Mouse (Mus musculus) 3T3-L1 (cell line): ENCODE measurements at regions not wholly inside any gene's neighbourhood (a gene's known extent, or its start where the extent isn't known, plus 50 kb on each side); places are given as distances from the start of the nearest gene placed in this dataset.

Source experiments
- DNase-seq: peaks from one replicate; pipeline ENCODE4 v3.0.0-alpha.2; 2015; ENCODE audit warnings: low read depth, low spot score

- no peak for DNase-seq
Measured at GRCm38 (mm10) chr4:127862875-127863274, 107.9 kb downstream of the CK137956 start.

- DNase-seq: no peak
Measured at GRCm38 (mm10) chr4:127861319-127862117, 109.2 kb downstream of the CK137956 start.

GRCm38 (mm10) chr4:127860271-127860670 is 110.5 kb downstream of the CK137956 start:
- DNase-seq: no peak

- DNase-seq: no peak
Measured at GRCm38 (mm10) chr4:127859505-127859904, 111.2 kb downstream of the CK137956 start.

GRCm38 (mm10) chr4:127858566-127858965 is 112.2 kb downstream of the CK137956 start:
- DNase-seq: no peak

GRCm38 (mm10) chr4:127855836-127856235 is 114.9 kb downstream of the CK137956 start:
- DNase-seq: no peak

GRCm38 (mm10) chr4:127854776-127855409 is 115.9 kb downstream of the CK137956 start:
- no peak for DNase-seq

- DNase-seq: no peak
Measured at GRCm38 (mm10) chr4:127849306-127849705, 121.4 kb downstream of the CK137956 start.

- DNase-seq: no peak
Measured at GRCm38 (mm10) chr4:127846321-127846720, 124.4 kb downstream of the CK137956 start.

GRCm38 (mm10) chr4:127843421-127843820 is 127.3 kb downstream of the CK137956 start:
- no peak for DNase-seq

- no peak for DNase-seq
Measured at GRCm38 (mm10) chr4:127833668-127834067, 137.1 kb downstream of the CK137956 start.

GRCm38 (mm10) chr4:127826988-127827387 is 143.8 kb downstream of the CK137956 start:
- DNase-seq: no peak

GRCm38 (mm10) chr4:127819501-127819900 is 151.2 kb downstream of the CK137956 start:
- DNase-seq: peak; percentile 7

GRCm38 (mm10) chr4:127819009-127819408 is 151.7 kb downstream of the CK137956 start:
- no peak for DNase-seq

GRCm38 (mm10) chr4:127814631-127815030 is 156.1 kb downstream of the CK137956 start:
- DNase-seq: no peak

- no peak for DNase-seq
Measured at GRCm38 (mm10) chr4:127812047-127812545, 158.7 kb downstream of the CK137956 start.

- DNase-seq: no peak
Measured at GRCm38 (mm10) chr4:127810899-127811510, 159.7 kb downstream of the CK137956 start.

- DNase-seq: no peak
Measured at GRCm38 (mm10) chr4:127809006-127809405, 161.7 kb downstream of the CK137956 start.

- DNase-seq: no peak
Measured at GRCm38 (mm10) chr4:127789206-127789605, 181.5 kb downstream of the CK137956 start.

GRCm38 (mm10) chr4:127785786-127786185 is 185.0 kb downstream of the CK137956 start:
- DNase-seq: no peak

GRCm38 (mm10) chr4:127771966-127772500 is 198.7 kb downstream of the CK137956 start:
- no peak for DNase-seq

- no peak for DNase-seq
Measured at GRCm38 (mm10) chr4:127763736-127764135, 207.0 kb downstream of the CK137956 start.
